In the genomic region with DNA sequence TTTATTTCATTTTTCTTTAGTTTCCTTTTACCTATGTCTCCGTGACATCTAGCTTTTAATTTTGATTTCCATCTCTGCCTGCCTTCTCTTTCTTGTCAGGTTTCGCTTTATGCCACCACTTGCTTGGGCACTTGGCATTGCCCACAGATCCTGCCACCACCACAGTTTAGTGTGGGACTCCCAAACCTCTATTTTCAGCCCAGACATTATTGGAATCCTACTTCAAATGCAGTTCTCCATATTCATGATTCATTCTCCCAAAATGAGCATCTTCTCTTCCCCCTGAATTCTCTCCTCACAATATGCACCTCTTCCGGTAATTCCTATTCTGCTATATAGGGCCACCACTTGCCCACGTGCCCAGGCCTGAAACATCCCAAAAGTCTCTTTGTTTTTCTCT, we compare ENCODE assay signal across 30 mouse cellular contexts. TPM values are rescaled to one million over a fixed set of nuclear protein-coding genes. Genes with fewer than 3 reads are reported as not detected.
"Had no signal": no experiment of that assay in that cellular context is flagged by ENCODE, and none has a peak within 500 bp of the region (broad histone marks: within the 10 kb centered on the region; RNA-seq: fewer than 3 reads in every experiment).

No protein-coding gene starts in this region.

- H3K36me3 ChIP-seq: embryonic facial prominence, embryonic 10.5 days; embryonic facial prominence, embryonic 12.5 days; embryonic facial prominence, embryonic 13.5 days; embryonic facial prominence, embryonic 15.5 days; forebrain, embryonic 10.5 days; forebrain, embryonic 12.5 days; forebrain, embryonic 15.5 days; heart, embryonic 10.5 days had no signal

- H3K9me3 ChIP-seq: embryonic facial prominence, embryonic 10.5 days; embryonic facial prominence, embryonic 12.5 days; embryonic facial prominence, embryonic 13.5 days; embryonic facial prominence, embryonic 15.5 days; forebrain, embryonic 10.5 days; forebrain, embryonic 12.5 days; forebrain, embryonic 13.5 days; forebrain, embryonic 15.5 days; heart, embryonic 10.5 days had no signal

- H3K4me1 ChIP-seq: embryonic facial prominence, embryonic 10.5 days; embryonic facial prominence, embryonic 12.5 days; embryonic facial prominence, embryonic 13.5 days; embryonic facial prominence, embryonic 15.5 days; forebrain, embryonic 12.5 days; forebrain, embryonic 13.5 days; forebrain, embryonic 15.5 days; heart, embryonic 10.5 days had no signal

- H3K9ac ChIP-seq: embryonic facial prominence, embryonic 12.5 days; embryonic facial prominence, embryonic 13.5 days; embryonic facial prominence, embryonic 15.5 days; forebrain, embryonic 12.5 days; forebrain, embryonic 13.5 days; forebrain, embryonic 15.5 days; forebrain, postnatal 0 days had no signal

- DNase-seq: cerebellum, adult 2 months; cerebellum, adult 8-10 months; cerebellum, adult 9-10 months; cerebellum, adult 9-11 months; cerebellum, postnatal 14 days; cerebellum, postnatal 25 days; cerebellum, postnatal 36 days; embryo, embryonic 11 days; forebrain, postnatal 0 days; gastrocnemius, adult 2 months; gastrocnemius, postnatal 10 days; gastrocnemius, postnatal 14 days; gastrocnemius, postnatal 25 days; gastrocnemius, postnatal 36 days; heart, adult 18-20 months; heart, adult 2 months had no signal

- ATAC-seq: forebrain, embryonic 13.5 days; forebrain, embryonic 14.5 days; forebrain, embryonic 15.5 days; forebrain, embryonic 16.5 days; forebrain, postnatal 0 days had no signal

- H3K27ac ChIP-seq: embryonic facial prominence, embryonic 10.5 days; embryonic facial prominence, embryonic 12.5 days; embryonic facial prominence, embryonic 13.5 days; embryonic facial prominence, embryonic 15.5 days; forebrain, embryonic 10.5 days; forebrain, embryonic 12.5 days; forebrain, embryonic 13.5 days; forebrain, embryonic 15.5 days; gastrocnemius, adult 2 months; heart, adult 2 months; heart, embryonic 10.5 days had no signal

- H3K4me2 ChIP-seq: embryonic facial prominence, embryonic 12.5 days; embryonic facial prominence, embryonic 13.5 days; embryonic facial prominence, embryonic 15.5 days; forebrain, embryonic 12.5 days; forebrain, embryonic 13.5 days; forebrain, embryonic 15.5 days had no signal

- H3K27me3 ChIP-seq: embryonic facial prominence, embryonic 12.5 days; embryonic facial prominence, embryonic 13.5 days; embryonic facial prominence, embryonic 15.5 days; forebrain, embryonic 12.5 days; forebrain, embryonic 13.5 days; forebrain, embryonic 15.5 days had no signal

- H3K4me3 ChIP-seq: embryonic facial prominence, embryonic 10.5 days; embryonic facial prominence, embryonic 12.5 days; embryonic facial prominence, embryonic 13.5 days; embryonic facial prominence, embryonic 15.5 days; erythroblast, embryonic 14.5 days; forebrain, embryonic 10.5 days; forebrain, embryonic 12.5 days; forebrain, embryonic 13.5 days; forebrain, embryonic 15.5 days; gastrocnemius, adult 2 months; heart, adult 2 months; heart, embryonic 10.5 days had no signal

RNA-seq across cellular contexts. Expression of gene Gap43, which starts 17.6 kb away (rescaled TPM):
- total RNA-seq: common myeloid progenitor, adult 5-6 weeks; granulocyte monocyte progenitor cell, adult 5-6 weeks had no signal
